Mouse (Mus musculus): ENCODE data around the gene Gas7. TPM values are rescaled to one million over a fixed set of nuclear protein-coding genes. Genes with fewer than 3 reads are reported as not detected.

Gas7 gene
- polyA plus RNA-seq, 1 experiment from 2014 or later, result 18.7 TPM

DNA sequence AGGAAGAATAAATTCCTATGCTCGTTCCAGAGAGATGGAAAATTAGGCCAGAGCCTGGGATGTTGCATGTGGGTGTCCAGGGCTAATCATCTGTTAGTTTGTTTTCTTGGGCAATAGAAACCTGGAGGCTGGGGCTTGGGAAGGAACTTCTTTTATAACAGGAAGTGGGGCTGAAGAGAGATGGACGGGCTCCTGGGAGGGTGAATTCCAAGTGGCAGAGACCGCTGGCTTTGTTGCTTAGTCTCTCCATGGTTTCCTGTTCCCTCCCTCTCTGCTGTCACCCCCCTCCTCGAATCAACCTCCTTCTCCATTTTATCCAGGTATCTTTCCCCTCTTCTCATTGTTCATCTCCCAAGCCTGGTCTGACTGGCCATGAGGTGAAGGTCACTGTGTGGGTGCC is 181.0 kb downstream of the Gas7 start:
- ATAC-seq (no peak), DNase-seq (ENCODE audit: low spot score) (no peak)
- no peaks in the 10 kb centered on the region for H3K9me3 ChIP-seq (ENCODE audit: low read length)
- H3K4me1 ChIP-seq (ENCODE audit: insufficient read depth, low read depth, low read length), result no peaks in the 10 kb centered on the region
- 44% methylated on average over 3 of the region's 4 CpGs for WGBS
- no peak overlapping the region for H3K4me3 ChIP-seq (ENCODE audit: low read depth, low read length)
- no peaks in the 10 kb centered on the region for H3K36me3 ChIP-seq (ENCODE audit: insufficient read depth, low read length)
- no peak overlapping the region for H3K4me2 ChIP-seq (replicated peaks; ENCODE audit: low read depth, low read length)
- H3K9ac ChIP-seq (replicated peaks; ENCODE audit: low read depth), result no peak overlapping the region
- H3K27me3 ChIP-seq (replicated peaks; ENCODE audit: insufficient read depth, low read length), result no peaks in the 10 kb centered on the region
- no peak for TF ChIP-seq EP300 (IDR thresholded peaks at IDR 0.05)
- TF ChIP-seq CTCF (IDR thresholded peaks at IDR 0.05), result no peak
- H3K27ac ChIP-seq (ENCODE audit: low read length), result no peak overlapping the region

DNA sequence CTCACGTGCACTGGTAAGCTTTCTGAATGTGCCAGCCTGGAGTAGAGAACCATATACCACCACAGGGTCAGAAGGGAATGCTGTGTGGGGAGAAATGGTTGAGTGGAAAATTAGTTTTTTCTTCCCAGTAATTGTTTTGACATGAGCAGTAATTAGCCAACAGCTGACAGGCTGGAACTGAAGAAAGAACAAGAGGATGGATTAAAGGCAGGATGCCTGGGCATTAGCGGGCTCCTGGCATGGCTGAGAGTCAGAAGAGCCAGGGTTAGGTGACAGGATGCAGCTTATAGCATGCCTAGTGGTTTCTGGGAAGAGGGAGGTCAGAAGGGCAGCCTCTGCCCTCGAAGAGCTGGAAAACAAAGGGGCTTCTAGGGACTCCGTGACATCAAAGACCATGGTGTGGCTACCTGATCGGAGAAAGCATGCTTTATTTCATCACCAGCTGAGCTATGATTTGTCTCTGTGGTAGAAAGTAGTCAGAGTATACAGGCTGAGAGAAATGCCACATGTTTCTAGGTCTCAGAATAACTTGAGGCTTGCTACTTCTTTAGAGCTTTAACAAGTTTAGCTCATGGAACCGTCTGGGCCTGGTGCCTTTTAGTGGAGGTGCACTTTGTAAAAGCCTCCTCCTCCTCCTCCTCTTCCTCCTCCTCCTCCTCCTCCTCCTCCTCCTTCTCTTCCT is 181.8 kb downstream of the Gas7 start:
- ATAC-seq (no peak), DNase-seq (ENCODE audit: low spot score) (no peak)
- 53% methylated on average over 6 of the region's 6 CpGs for WGBS
- Histone ChIP-seq H3K9me3 (ENCODE audit: low read length) (no peaks in the 10 kb centered on the region), H3K4me3 (ENCODE audit: low read depth, low read length) (no peak overlapping the region), H3K36me3 (ENCODE audit: insufficient read depth, low read length) (no peaks in the 10 kb centered on the region), H3K4me1 (ENCODE audit: insufficient read depth, low read depth, low read length) (no peaks in the 10 kb centered on the region), H3K27ac (ENCODE audit: low read length) (no peak overlapping the region), H3K9ac (replicated peaks; ENCODE audit: low read depth) (no peak overlapping the region), H3K4me2 (replicated peaks; ENCODE audit: low read depth, low read length) (no peak overlapping the region), H3K27me3 (replicated peaks; ENCODE audit: insufficient read depth, low read length) (no peaks in the 10 kb centered on the region)
- no peak for TF ChIP-seq EP300 (IDR thresholded peaks at IDR 0.05)
- TF ChIP-seq CTCF (IDR thresholded peaks at IDR 0.05), result no peak

DNA sequence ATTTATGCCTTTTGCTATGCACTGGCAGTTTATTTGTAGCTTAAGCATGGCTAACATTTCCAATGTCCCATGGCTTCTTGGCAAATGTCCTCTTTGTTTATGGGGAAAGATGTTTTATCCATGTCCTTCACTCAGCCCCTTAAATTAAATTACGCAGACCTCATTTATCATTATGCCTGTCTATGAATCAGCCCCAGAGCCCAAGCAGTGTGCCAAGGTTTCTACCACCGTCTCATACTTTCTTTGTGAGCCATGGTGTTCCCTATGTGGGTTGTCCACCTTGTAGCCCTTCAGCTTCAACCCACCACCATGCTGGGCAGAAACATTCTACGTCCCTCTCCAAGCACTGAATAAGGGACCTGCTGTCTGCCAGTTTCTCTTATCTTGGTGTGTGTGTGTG is 183.2 kb downstream of the Gas7 start:
- ATAC-seq (no peak), DNase-seq (ENCODE audit: low spot score) (no peak)
- Histone ChIP-seq H3K4me2 (replicated peaks; ENCODE audit: low read depth, low read length) (no peak overlapping the region), H3K9ac (replicated peaks; ENCODE audit: low read depth) (no peak overlapping the region), H3K36me3 (ENCODE audit: insufficient read depth, low read length) (no peaks in the 10 kb centered on the region), H3K4me3 (ENCODE audit: low read depth, low read length) (no peak overlapping the region), H3K9me3 (ENCODE audit: low read length) (no peaks in the 10 kb centered on the region), H3K4me1 (ENCODE audit: insufficient read depth, low read depth, low read length) (no peaks in the 10 kb centered on the region; the same call in 1 of the 2 replicates), H3K27me3 (replicated peaks; ENCODE audit: insufficient read depth, low read length) (no peaks in the 10 kb centered on the region), H3K27ac (ENCODE audit: low read length) (no peak overlapping the region)
- TF ChIP-seq EP300 (IDR thresholded peaks at IDR 0.05) (no peak), CTCF (IDR thresholded peaks at IDR 0.05) (no peak)
- WGBS, result 70% methylated on average over 3 of the region's 3 CpGs

- TF ChIP-seq CTCF (IDR thresholded peaks at IDR 0.05), result no peak
- no peak for TF ChIP-seq EP300 (IDR thresholded peaks at IDR 0.05)
Observed at GRCm38 (mm10) chr11:67640299-67640698, 185.1 kb downstream of the Gas7 start.

GRCm38 (mm10) chr11:67642421-67642820 is 187.2 kb downstream of the Gas7 start:
- Histone ChIP-seq H3K27me3 (replicated peaks; ENCODE audit: insufficient read depth, low read length) (no peaks in the 10 kb centered on the region), H3K4me3 (ENCODE audit: low read depth, low read length) (no peak overlapping the region), H3K27ac (ENCODE audit: low read length) (no peak overlapping the region), H3K36me3 (ENCODE audit: insufficient read depth, low read length) (no peaks in the 10 kb centered on the region), H3K4me1 (ENCODE audit: insufficient read depth, low read depth, low read length) (no peaks in the 10 kb centered on the region; the same call in 1 of the 2 replicates), H3K9me3 (ENCODE audit: low read length) (no peaks in the 10 kb centered on the region), H3K4me2 (replicated peaks; ENCODE audit: low read depth, low read length) (no peak overlapping the region), H3K9ac (replicated peaks; ENCODE audit: low read depth) (no peak overlapping the region)
- TF ChIP-seq CTCF (IDR thresholded peaks at IDR 0.05) (no peak), EP300 (IDR thresholded peaks at IDR 0.05) (no peak)
- WGBS, result 82% methylated on average over 8 of the region's 8 CpGs
- ATAC-seq (no peak), DNase-seq (ENCODE audit: low spot score) (no peak)

More at GRCm38 (mm10) chr11:67640299-67640698, 185.1 kb downstream of the Gas7 start:
- Histone ChIP-seq H3K36me3 (ENCODE audit: insufficient read depth, low read length) (no peaks in the 10 kb centered on the region), H3K27me3 (replicated peaks; ENCODE audit: insufficient read depth, low read length) (no peaks in the 10 kb centered on the region), H3K4me1 (ENCODE audit: insufficient read depth, low read depth, low read length) (no peaks in the 10 kb centered on the region; the same call in 1 of the 2 replicates), H3K4me2 (replicated peaks; ENCODE audit: low read depth, low read length) (no peak overlapping the region), H3K9ac (replicated peaks; ENCODE audit: low read depth) (no peak overlapping the region), H3K9me3 (ENCODE audit: low read length) (no peaks in the 10 kb centered on the region), H3K27ac (ENCODE audit: low read length) (no peak overlapping the region), H3K4me3 (ENCODE audit: low read depth, low read length) (no peak overlapping the region)
- ATAC-seq (no peak), DNase-seq (ENCODE audit: low spot score) (no peak)
- WGBS, result 88% methylated on average over 6 of the region's 6 CpGs

DNA sequence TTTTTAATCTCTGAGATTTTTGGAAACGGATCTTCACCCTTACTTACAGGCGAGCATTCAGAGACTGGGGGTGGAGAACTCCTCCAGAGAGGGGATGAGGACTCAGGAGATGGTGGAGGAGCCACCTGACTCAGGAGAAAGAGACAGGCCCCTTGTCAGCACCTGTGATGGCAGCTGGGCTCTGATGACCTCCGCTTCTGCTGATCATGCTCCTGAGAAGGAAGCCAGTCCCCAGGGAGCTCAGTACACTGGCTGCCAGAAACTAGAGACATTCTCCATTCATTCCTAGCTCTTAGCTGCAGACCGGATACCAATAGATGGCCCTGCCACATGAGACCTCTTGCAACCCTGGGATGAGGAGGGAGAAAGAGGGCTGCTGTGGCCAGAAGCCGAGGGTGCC is 187.6 kb downstream of the Gas7 start:
- no peak for ATAC-seq
- Histone ChIP-seq H3K27ac (ENCODE audit: low read length) (no peak overlapping the region), H3K4me1 (ENCODE audit: insufficient read depth, low read depth, low read length) (no peaks in the 10 kb centered on the region; the same call in 1 of the 2 replicates), H3K9ac (replicated peaks; ENCODE audit: low read depth) (no peak overlapping the region), H3K4me2 (replicated peaks; ENCODE audit: low read depth, low read length) (no peak overlapping the region), H3K36me3 (ENCODE audit: insufficient read depth, low read length) (no peaks in the 10 kb centered on the region), H3K9me3 (ENCODE audit: low read length) (no peaks in the 10 kb centered on the region), H3K27me3 (replicated peaks; ENCODE audit: insufficient read depth, low read length) (no peaks in the 10 kb centered on the region), H3K4me3 (ENCODE audit: low read depth, low read length) (no peak overlapping the region)
- WGBS, result 75% methylated on average over 5 of the region's 5 CpGs
- TF ChIP-seq EP300 (IDR thresholded peaks at IDR 0.05) (no peak), CTCF (IDR thresholded peaks at IDR 0.05) (no peak)
- DNase-seq (ENCODE audit: low spot score), result no peak

Measured in lung, postnatal 0 days (tissue).